In the genomic region with DNA sequence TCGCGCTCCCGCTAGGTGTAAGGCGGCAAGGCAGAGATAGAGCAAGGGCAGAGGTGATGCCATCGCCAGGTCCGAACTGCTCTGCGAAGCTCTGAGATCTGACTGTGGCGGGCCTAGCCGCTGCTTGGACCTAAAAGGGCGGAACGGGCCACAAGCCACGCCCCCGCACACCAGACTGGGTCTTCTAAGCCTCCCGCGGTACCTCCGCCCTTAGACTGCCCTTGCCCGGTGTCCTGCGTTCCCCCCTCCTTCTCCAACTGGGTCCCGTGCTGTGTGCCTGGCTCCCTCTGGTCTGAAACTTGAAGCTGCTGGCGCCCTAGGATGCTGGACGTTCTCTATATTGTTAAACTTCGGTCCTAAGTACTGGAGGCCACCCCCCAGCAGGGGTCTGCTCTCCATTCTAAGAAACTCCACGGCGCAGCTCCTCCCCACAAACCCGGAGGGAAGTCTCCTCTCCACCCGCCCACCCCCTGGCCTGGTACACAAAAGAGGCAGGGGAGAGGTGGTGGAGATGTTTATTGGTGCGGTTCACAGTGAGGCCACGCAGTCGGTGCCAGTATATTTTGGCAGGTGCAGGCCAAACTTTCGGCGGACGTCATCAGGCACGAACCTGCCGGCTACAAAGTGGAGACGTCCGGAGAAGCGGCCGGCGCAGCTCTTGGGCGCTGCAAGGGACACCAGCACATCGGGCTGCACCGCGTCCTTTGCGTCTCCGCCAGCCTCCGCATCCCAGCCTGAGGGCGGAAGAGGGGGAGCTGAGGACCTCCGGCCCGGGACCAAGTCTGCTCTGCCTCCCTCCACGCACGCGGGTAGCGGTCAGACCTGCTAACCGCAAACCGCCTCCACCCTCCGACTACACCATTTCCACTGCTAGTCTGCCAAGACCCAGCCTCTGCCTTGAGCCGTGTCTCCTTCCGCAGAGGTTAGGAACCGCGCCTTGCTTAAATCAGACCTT, we compare ENCODE assay signal across 8 mouse cellular contexts. TPM values are rescaled to one million over a fixed set of nuclear protein-coding genes. Genes with fewer than 3 reads are reported as not detected.
A peak's percentile ranks its signal among the peaks of the same experiment; 100 is the strongest.
DNase-seq lines count a peak whose midpoint lies in the region; ATAC-seq and TF ChIP-seq lines count a peak whose summit lies in the region.

TSS of gene Cilp2 (minus strand) at position 399 of the 955 bp plus-strand sequence.

- 2% methylated on average over 53 of the region's 60 CpGs for WGBS in intestine, embryonic 16.5 days
- 1% methylated on average over 57 of the region's 60 CpGs for WGBS in lung, embryonic 15.5 days
- WGBS in olfactory bulb, adult 2 months = 2% methylated on average over 60 of the region's 60 CpGs

- H3K9ac ChIP-seq in intestine, embryonic 16.5 days (ENCODE audit: low read depth, low read length) = no peak within 1 kb of the TSS
- H3K9ac ChIP-seq in lung, embryonic 15.5 days = no peak within 1 kb of the TSS

- peak within 1 kb of the TSS; percentile 39 for H3K4me2 ChIP-seq in intestine, embryonic 16.5 days (ENCODE audit: low read depth, low read length)
- H3K4me2 ChIP-seq in lung, embryonic 15.5 days = peak within 1 kb of the TSS; percentile 52

- TF ChIP-seq POLR2A in olfactory bulb, adult 2 months (IDR thresholded peaks at IDR 0.05; ENCODE audit: insufficient read depth, low read depth, low read length) = no peak

- H3K4me3 ChIP-seq in gastrocnemius, adult 2 months = peak within 1 kb of the TSS; percentile 72
- H3K4me3 ChIP-seq in intestine, embryonic 16.5 days (ENCODE audit: low read length) = peak within 1 kb of the TSS; percentile 29
- peak within 1 kb of the TSS; percentile 26 for H3K4me3 ChIP-seq in lung, embryonic 15.5 days
- H3K4me3 ChIP-seq in olfactory bulb, adult 2 months (ENCODE audit: insufficient read depth, low read depth, low read length) = peak within 1 kb of the TSS; percentile 27

- no peak for TF ChIP-seq CTCF in gastrocnemius, adult 2 months (IDR thresholded peaks at IDR 0.05)
- no peak for TF ChIP-seq CTCF in olfactory bulb, adult 2 months (IDR thresholded peaks at IDR 0.05; ENCODE audit: insufficient read depth, low read depth, low read length)

- H3K27ac ChIP-seq in gastrocnemius, adult 2 months = peak within 1 kb of the TSS; percentile 62
- H3K27ac ChIP-seq in intestine, embryonic 16.5 days (ENCODE audit: low read length) = no peak within 1 kb of the TSS
- H3K27ac ChIP-seq in lung, embryonic 15.5 days = no peak within 1 kb of the TSS
- no peak within 1 kb of the TSS for H3K27ac ChIP-seq in olfactory bulb, adult 2 months (ENCODE audit: insufficient read depth, low read depth, low read length)

- peak; percentile 35; the same call in 1 of the 2 replicates for ATAC-seq in intestine, embryonic 16.5 days
- peak; percentile 7; the same call in 1 of the 2 replicates for ATAC-seq in lung, embryonic 15.5 days (ENCODE audit: borderline replicate concordance, extremely low read depth, low FRiP score, low TSS enrichment)

- peaks cover 78% of the 10 kb centered on the region for H3K27me3 ChIP-seq in intestine, embryonic 16.5 days (replicated peaks; ENCODE audit: control insufficient read depth, insufficient read depth, low read length)
- peaks cover 86% of the 10 kb centered on the region for H3K27me3 ChIP-seq in lung, embryonic 15.5 days

- H3K36me3 ChIP-seq in intestine, embryonic 16.5 days (ENCODE audit: control insufficient read depth, insufficient read depth, low read length) = no peaks in the 10 kb centered on the region
- H3K36me3 ChIP-seq in lung, embryonic 15.5 days = no peaks in the 10 kb centered on the region

- intact Hi-C loops in gastrocnemius, adult 2 months (cut with DNase I) = no loop called here

- DNase-seq in thymus, postnatal 4 days = peak; percentile 33
- DNase-seq in thymus, postnatal 0 days (ENCODE audit: low spot score) = no peak
- DNase-seq in gastrocnemius, adult 2 months = peak; percentile 78
- DNase-seq in cerebellum, postnatal 36 days = no peak
- DNase-seq in left cerebral cortex, adult 8-10 months (ENCODE audit: low spot score in 2 of 2) = no peak

- H3K4me1 ChIP-seq in intestine, embryonic 16.5 days (ENCODE audit: control insufficient read depth, insufficient read depth, low read length) = peaks cover 22% of the 10 kb centered on the region
- peaks cover 27% of the 10 kb centered on the region for H3K4me1 ChIP-seq in lung, embryonic 15.5 days
- peaks cover 50% of the 10 kb centered on the region for H3K4me1 ChIP-seq in olfactory bulb, adult 2 months (ENCODE audit: control insufficient read depth, insufficient read depth, low read length)

- no peaks in the 10 kb centered on the region for H3K9me3 ChIP-seq in intestine, embryonic 16.5 days (ENCODE audit: control insufficient read depth, low read length)
- H3K9me3 ChIP-seq in lung, embryonic 15.5 days = no peaks in the 10 kb centered on the region

RNA-seq across cellular contexts. Expression of gene Cilp2, which starts in this region (rescaled TPM):
- polyA plus RNA-seq in thymus, postnatal 0 days (2015; fragmentation: Nextera tagmentation; extraction: Ambion mirVana) = 0.09 and 0.16 TPM in 2 replicates
- total RNA-seq in gastrocnemius, adult 2 months (2021) = 10 to 100 TPM in 1 of 2 experiments, 1 to 10 TPM in 1; 3.5 to 18.9 TPM
- 0.51 and 0.53 TPM in 2 replicates for polyA plus RNA-seq in intestine, embryonic 16.5 days (2015; fragmentation: Nextera tagmentation; extraction: Ambion mirVana)
- polyA plus RNA-seq in lung, embryonic 15.5 days (2015; fragmentation: Nextera tagmentation; extraction: Ambion mirVana) = 0.59 and 0.61 TPM in 2 replicates
- polyA plus RNA-seq in olfactory bulb, adult 2 months (2012; ENCODE audit: insufficient read depth, insufficient read length, low replicate concordance, missing spikeins) = not detected in 2 replicates
- total RNA-seq in left cerebral cortex, adult 8-10 months (2022) = under 1 TPM; 0.54 to 0.79 (median 0.65) TPM

Comparison
In these comparisons a context has a peak if more than half of its experiments do, and no peak if none do; other contexts are left out.
1. DNase-seq: peak in thymus, postnatal 4 days (single experiment) and gastrocnemius, adult 2 months (single experiment); none in thymus, postnatal 0 days (single experiment), cerebellum, postnatal 36 days (0 of 2) and left cerebral cortex, adult 8-10 months (0 of 2).
2. Peak in ATAC-seq, H3K4me3 ChIP-seq and H3K4me2 ChIP-seq in intestine, embryonic 16.5 days; RNA of the gene not detected or under 1 TPM.
3. Peak in ATAC-seq, H3K4me3 ChIP-seq and H3K4me2 ChIP-seq in lung, embryonic 15.5 days; RNA of the gene not detected or under 1 TPM.
4. Peak in every context shown above with its lines, with median percentiles within 50 percentile points of each other: H3K4me3 ChIP-seq.